Mouse (Mus musculus) thymus, postnatal 4 days (tissue): ENCODE results near the gene Kcnj6.

Experiments
- DNase-seq: peaks from one replicate; pipeline ENCODE4 v3.0.0; 2021

The Kcnj6 gene

GRCm38 (mm10) chr16:94760732-94761131 lies 236.8 kb downstream of the Kcnj6 start:
- peak; percentile 34 for DNase-seq

GRCm38 (mm10) chr16:94759761-94760160 lies 237.7 kb downstream of the Kcnj6 start:
- DNase-seq: no peak

- no peak for DNase-seq
These were observed 238.9 kb downstream of the Kcnj6 start for GRCm38 (mm10) chr16:94758606-94759005.

- no peak for DNase-seq
These were observed 241.1 kb downstream of the Kcnj6 start for GRCm38 (mm10) chr16:94756352-94756751.

- DNase-seq: no peak
These were observed 244.0 kb downstream of the Kcnj6 start for GRCm38 (mm10) chr16:94753453-94753852.

- DNase-seq: no peak
These were observed 244.7 kb downstream of the Kcnj6 start for GRCm38 (mm10) chr16:94752781-94753180.

GRCm38 (mm10) chr16:94745016-94745415 lies 252.5 kb downstream of the Kcnj6 start:
- no peak for DNase-seq

- peak; percentile 28 for DNase-seq
These were observed 253.5 kb downstream of the Kcnj6 start for GRCm38 (mm10) chr16:94743853-94744501.

GRCm38 (mm10) chr16:94737359-94737687 lies 260.2 kb downstream of the Kcnj6 start:
- DNase-seq: no peak

- no peak for DNase-seq
These were observed 260.8 kb downstream of the Kcnj6 start for GRCm38 (mm10) chr16:94736462-94737358.

- DNase-seq: no peak
These were observed 262.0 kb downstream of the Kcnj6 start for GRCm38 (mm10) chr16:94735472-94735871.

GRCm38 (mm10) chr16:94731027-94731426 lies 266.5 kb downstream of the Kcnj6 start:
- no peak for DNase-seq

- DNase-seq: no peak
These were observed 268.3 kb downstream of the Kcnj6 start for GRCm38 (mm10) chr16:94729236-94729635.

- peak; percentile 36 for DNase-seq
These were observed 272.7 kb downstream of the Kcnj6 start for GRCm38 (mm10) chr16:94724747-94725211.

- peak; percentile 80 for DNase-seq
These were observed 273.4 kb downstream of the Kcnj6 start for GRCm38 (mm10) chr16:94724061-94724596.

- DNase-seq: peak; percentile 17
These were observed 274.6 kb downstream of the Kcnj6 start for GRCm38 (mm10) chr16:94722936-94723335.

GRCm38 (mm10) chr16:94721549-94722006 lies 275.9 kb downstream of the Kcnj6 start:
- DNase-seq: no peak

- DNase-seq: no peak
These were observed 276.9 kb downstream of the Kcnj6 start for GRCm38 (mm10) chr16:94720476-94721153.

GRCm38 (mm10) chr16:94719488-94719887 lies 278.0 kb downstream of the Kcnj6 start:
- no peak for DNase-seq

GRCm38 (mm10) chr16:94718919-94719318 lies 278.6 kb downstream of the Kcnj6 start:
- DNase-seq: no peak

GRCm38 (mm10) chr16:94717051-94717450 lies 280.4 kb downstream of the Kcnj6 start:
- no peak for DNase-seq

GRCm38 (mm10) chr16:94714483-94714882 lies 283.0 kb downstream of the Kcnj6 start:
- DNase-seq: no peak

- peak; percentile 95 for DNase-seq
These were observed 283.9 kb downstream of the Kcnj6 start for GRCm38 (mm10) chr16:94713480-94714094.
